8 mouse cellular contexts compared by ENCODE assay signal in the genomic region with DNA sequence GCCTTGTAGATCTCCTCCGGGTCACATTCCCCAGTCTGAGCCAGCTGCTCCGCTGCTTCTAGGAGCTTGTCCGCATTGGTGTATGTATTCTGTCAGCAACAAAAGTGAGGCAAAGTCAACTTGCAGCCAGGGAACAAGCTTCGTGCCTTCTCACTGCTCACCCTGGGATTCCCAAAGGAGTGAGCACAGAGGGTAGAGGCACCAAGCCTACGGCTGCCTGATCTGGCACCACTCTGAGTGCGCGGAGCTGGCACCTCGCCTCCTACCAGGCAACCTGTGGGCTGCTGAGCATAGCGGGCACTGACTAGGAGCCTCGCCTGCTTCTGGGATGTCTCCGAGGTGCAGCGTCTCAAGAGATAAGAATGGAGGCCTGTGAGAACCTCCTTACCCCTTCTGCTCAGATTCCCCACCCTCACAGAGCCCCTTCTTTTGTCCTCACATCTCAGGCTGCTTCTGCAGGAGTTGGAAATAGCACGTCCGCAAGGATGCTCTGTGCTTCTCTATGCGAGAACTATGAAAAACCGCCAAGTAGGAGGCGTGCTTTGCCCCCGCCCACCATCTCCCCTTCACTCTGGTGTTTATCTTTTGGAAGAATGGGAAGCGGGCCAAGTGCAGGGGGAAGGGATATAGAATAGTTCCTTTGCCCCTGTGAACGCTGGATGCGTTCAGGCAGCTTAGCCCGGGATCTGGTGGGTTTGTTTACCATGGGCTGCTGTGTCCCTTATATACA.
DNase-seq lines count a peak whose midpoint lies in the region; ATAC-seq lines count a peak whose summit lies in the region.

No protein-coding gene starts in this region.

- no peaks in the 10 kb centered on the region for H3K36me3 ChIP-seq in neural tube, embryonic 13.5 days
- H3K36me3 ChIP-seq in intestine, embryonic 16.5 days (ENCODE audit: control insufficient read depth, insufficient read depth, low read length) = no peaks in the 10 kb centered on the region

- 63% methylated on average over 22 of the region's 22 CpGs for WGBS in neural tube, embryonic 13.5 days
- WGBS in intestine, embryonic 16.5 days = 42% methylated on average over 22 of the region's 22 CpGs

- H3K4me2 ChIP-seq in neural tube, embryonic 13.5 days = 0 out of 2 replicates have a peak overlapping the region, but pooled peaks have one; percentile 13
- peak overlapping the region; percentile 42 for H3K4me2 ChIP-seq in intestine, embryonic 16.5 days (ENCODE audit: low read depth, low read length)

- H3K27ac ChIP-seq in neural tube, embryonic 13.5 days (replicated peaks) = no peak overlapping the region
- H3K27ac ChIP-seq in intestine, embryonic 16.5 days (ENCODE audit: low read length) = peak overlapping the region; percentile 15; the same call in 1 of the 2 replicates

- H3K9ac ChIP-seq in neural tube, embryonic 13.5 days = no peak overlapping the region
- peak overlapping the region; percentile 36 for H3K9ac ChIP-seq in intestine, embryonic 16.5 days (ENCODE audit: low read depth, low read length)

- 0 out of 2 replicates have a peak, but pooled peaks have one; percentile 32 for ATAC-seq in neural tube, embryonic 13.5 days (ENCODE audit: low read depth)
- ATAC-seq in intestine, embryonic 16.5 days = peak; percentile 74; the same call in 1 of the 2 replicates

- H3K4me3 ChIP-seq in neural tube, embryonic 13.5 days = no peak overlapping the region
- H3K4me3 ChIP-seq in intestine, embryonic 16.5 days (ENCODE audit: low read length) = peak overlapping the region; percentile 28

- H3K4me1 ChIP-seq in neural tube, embryonic 13.5 days (replicated peaks) = peaks cover 32% of the 10 kb centered on the region
- peaks cover 6% of the 10 kb centered on the region for H3K4me1 ChIP-seq in intestine, embryonic 16.5 days (ENCODE audit: control insufficient read depth, insufficient read depth, low read length)

- DNase-seq in cerebellum, postnatal 10 days = peak; percentile 22 to 42
- no peak for DNase-seq in cerebellum, adult 18-20 months
- no peak for DNase-seq in neural tube, embryonic 10.5 days (ENCODE audit: extremely low spot score, low spot score)
- DNase-seq in right cerebral cortex, adult 2 months (ENCODE audit: low spot score in 2 of 2) = peak; percentile 77 to 84
- DNase-seq in spleen, postnatal 10 days (ENCODE audit: low spot score in 2 of 2) = no peak
- DNase-seq in kidney, postnatal 14 days = no peak

- no peaks in the 10 kb centered on the region for H3K9me3 ChIP-seq in neural tube, embryonic 13.5 days
- no peaks in the 10 kb centered on the region for H3K9me3 ChIP-seq in intestine, embryonic 16.5 days (ENCODE audit: control insufficient read depth, low read length)

- peaks cover 8% of the 10 kb centered on the region; the same call in 1 of the 2 replicates for H3K27me3 ChIP-seq in neural tube, embryonic 13.5 days
- no peaks in the 10 kb centered on the region for H3K27me3 ChIP-seq in intestine, embryonic 16.5 days (replicated peaks; ENCODE audit: control insufficient read depth, insufficient read depth, low read length)

Comparison
In these comparisons a context has a peak if more than half of its experiments do, and no peak if none do; other contexts are left out.
1. DNase-seq: peak in cerebellum, postnatal 10 days (2 of 2) and right cerebral cortex, adult 2 months (2 of 2); none in cerebellum, adult 18-20 months (0 of 2), neural tube, embryonic 10.5 days (single experiment), spleen, postnatal 10 days (0 of 2) and kidney, postnatal 14 days (single experiment).